Mouse (Mus musculus) urinary bladder, postnatal 25 days (tissue): Measurements from ENCODE around the gene Olfr1198.

ENCODE experiments used
- DNase-seq: peaks from one replicate; pipeline ENCODE4 v3.0.0; 2022; ENCODE audit warnings: low spot score

Olfr1198 gene

DNA sequence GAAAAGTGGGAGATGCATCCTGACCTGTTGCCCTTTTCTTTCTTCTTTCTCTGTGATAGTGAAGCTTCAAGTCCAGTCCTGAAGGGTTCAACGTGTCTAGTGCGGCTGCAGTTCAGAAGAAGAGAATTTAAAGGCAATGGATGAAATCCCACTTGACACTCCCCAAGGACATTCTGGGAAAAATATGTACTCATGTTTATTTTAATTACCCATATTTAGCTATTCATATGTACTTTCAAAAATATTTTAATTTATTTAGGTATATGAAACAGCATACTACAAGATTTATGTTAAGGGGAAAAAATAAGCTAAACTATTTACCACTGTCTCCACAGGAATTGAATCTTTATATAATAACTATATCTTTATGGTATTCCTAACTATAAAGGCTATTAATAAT, at the start of gene Olfr1198:
TSS of gene Olfr1198 (minus strand) at position 101 of the 400 bp plus-strand sequence.
- no peak for DNase-seq

DNA sequence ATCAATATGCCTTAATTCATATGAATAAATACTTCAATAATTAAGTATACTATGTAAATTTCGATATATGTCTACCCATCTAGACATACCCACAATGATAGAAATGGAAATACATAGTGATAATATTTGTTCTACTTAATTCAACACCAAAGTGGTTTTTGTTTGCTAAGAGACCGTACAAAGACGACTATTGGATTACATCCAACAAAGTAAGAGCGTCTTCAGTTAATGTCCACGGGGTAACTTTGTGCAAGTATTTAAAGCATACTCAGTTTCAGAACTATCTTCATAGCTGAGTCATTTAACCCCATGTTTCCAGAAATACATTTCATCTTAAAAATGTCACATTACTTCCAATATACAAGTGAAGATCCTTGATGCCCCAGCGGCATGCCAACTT, 41.6 kb upstream of the Olfr1198 start, which contains the start of gene Olfr1201:
TSS of gene Olfr1201 (plus strand) at position 301 of the 400 bp plus-strand sequence.
- DNase-seq, result no peak

DNA sequence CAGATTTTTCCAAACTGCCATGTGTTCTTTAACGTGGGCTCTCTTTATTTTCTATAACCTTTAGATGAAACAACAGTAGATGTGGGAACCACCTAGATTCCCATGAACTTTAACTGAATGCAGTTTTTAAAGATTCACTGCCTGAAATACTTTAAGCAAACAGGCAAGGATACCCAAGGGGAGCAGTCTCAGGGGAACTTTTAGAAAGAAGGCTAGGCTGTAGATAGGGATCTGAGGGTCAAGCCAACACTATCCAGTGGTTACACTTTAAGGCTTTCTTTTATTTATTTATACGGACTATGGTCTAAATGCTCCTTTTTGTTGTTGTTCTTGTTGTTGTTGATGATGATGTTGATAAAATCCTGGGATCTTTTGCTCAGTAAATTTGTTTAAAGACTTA, 19.2 kb upstream of the Olfr1198 start, which contains the start of gene Olfr1200:
TSS of gene Olfr1200 (minus strand) at position 101 of the 400 bp plus-strand sequence.
- no peak for DNase-seq

DNA sequence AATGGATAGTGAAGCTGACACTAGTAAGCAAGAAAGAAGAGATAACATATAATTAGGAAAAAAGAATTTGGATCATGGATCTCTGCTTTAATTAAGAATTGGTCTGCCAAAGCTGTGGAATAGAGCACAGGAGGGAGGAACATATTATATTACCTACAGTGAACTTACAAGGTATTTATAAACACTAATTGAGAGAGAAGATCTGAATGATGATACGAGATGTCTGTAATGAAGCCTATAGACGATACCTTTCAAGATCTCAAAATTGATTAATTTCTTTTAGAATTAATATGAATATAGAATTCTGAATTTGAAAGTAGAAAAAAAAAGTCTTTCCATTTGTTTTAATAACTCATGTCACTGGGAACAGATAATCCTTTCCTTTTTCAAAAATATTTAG, 9.2 kb upstream of the Olfr1198 start, which contains the start of gene Olfr1199:
TSS of gene Olfr1199 (minus strand) at position 101 of the 400 bp plus-strand sequence.
- no peak for DNase-seq

DNA sequence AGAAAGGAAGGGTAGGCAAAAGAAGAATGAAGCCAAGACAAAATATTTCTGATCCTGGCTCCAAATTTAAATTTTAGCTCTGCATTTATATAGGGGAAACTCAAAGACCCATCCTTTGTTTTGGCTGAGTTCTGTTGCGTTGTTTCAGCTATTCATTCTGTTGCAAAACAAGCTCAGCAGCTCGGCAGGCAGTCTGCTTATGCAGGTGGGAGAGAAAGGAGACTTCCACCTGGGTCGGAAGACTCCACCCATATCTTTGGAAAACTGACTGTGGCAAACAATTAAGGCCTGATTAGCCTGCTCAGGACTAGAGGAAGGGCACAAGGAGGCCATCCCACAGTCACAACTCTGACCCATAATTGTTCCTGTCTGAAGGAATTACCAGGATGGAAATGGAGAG, 7.8 kb downstream of the Olfr1198 start:
- no peak for DNase-seq

DNA sequence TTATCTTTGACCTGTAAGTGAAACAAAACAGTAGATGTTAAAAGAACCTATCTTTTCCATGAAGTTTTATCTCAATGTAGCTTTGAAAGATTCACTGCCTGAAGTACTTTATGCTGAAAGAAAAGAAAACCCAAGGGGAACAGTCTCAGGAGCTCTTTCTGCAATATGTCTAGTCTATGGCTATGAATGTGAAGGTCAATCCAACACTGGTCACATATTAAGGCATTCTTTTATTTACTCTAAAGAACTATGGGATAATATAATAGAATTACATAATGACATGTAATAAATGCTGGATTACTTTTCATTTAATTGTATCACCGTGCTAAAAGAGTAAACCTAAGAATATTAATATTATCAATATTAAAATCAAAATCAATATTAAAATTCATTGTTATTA, 18.9 kb downstream of the Olfr1198 start, which contains the start of gene Olfr1197:
TSS of gene Olfr1197 (minus strand) at position 101 of the 400 bp plus-strand sequence.
- no peak for DNase-seq

DNA sequence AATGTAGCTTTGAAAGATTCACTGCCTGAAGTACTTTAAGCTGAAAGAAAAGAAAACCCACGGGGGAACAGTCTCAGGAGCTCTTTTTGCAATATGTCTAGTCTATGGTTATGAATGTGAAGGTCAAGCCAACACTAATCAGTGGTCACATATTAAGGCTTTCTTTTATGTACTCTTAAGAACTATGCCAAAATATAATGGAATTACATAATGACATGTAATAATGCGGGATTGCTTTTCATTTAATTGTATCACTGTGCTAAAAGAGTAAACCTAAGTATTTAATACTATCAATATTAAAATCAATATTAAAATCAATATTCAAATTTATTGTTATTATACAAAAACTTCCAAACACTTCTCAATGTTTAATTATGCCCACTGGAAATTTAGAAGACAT, 46.7 kb downstream of the Olfr1198 start, which contains the start of gene Olfr1196:
TSS of gene Olfr1196 (minus strand) at position 101 of the 400 bp plus-strand sequence.
- no peak for DNase-seq
